Mouse (Mus musculus): ENCODE results near the gene Cyp2c29.
"Not testable (repeated sequence)": the region's sequence is repeated elsewhere in the genome, so short reads cannot be mapped to it uniquely, and the experiment has no call there.

Cyp2c29 gene

DNA sequence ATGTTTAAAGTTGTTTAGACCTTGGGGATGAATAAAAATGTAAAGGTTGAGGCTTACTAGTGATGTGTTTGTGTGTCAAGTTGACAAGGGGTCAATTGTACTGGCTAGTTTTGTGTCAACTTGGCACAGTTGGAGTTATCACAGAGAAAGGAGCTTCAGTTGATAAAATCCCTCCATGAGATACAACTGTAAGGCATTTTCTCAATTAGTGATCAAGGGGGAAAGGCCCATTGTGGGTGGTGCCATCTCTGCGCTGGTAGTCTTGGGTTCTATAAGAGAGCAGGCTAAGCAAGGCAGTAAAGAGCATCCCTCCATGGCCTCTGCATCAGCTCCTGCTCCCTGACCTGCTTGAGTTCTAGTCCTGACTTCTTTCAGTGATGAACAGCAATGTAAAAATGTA lies at the start of gene Cyp2c29:
Gene Cyp2c29 (plus strand): TSS at position 301 of the 400 bp plus-strand sequence.
- not testable (repeated sequence) for DNase-seq

DNA sequence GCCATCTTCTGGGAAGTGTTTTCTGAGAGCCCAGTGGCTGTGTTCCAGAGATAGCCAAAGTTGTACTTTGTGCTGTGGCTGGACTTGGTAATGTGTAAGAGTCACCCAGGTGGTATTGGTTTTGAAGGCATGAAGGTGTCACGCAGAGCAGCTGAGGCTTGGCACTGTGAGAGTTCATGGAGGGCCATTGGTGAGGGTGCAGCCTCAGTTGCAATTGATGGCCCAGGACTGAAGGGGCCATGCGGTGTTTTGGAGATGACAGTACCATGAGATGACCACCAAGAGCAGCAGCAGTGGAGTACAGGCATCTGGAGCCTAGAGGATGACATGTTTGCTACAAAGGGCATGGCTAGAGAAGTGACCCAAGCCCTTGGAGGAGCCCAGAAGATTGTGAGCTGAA lies 2.2 kb upstream of the Cyp2c29 start:
- not testable (repeated sequence) for DNase-seq

DNA sequence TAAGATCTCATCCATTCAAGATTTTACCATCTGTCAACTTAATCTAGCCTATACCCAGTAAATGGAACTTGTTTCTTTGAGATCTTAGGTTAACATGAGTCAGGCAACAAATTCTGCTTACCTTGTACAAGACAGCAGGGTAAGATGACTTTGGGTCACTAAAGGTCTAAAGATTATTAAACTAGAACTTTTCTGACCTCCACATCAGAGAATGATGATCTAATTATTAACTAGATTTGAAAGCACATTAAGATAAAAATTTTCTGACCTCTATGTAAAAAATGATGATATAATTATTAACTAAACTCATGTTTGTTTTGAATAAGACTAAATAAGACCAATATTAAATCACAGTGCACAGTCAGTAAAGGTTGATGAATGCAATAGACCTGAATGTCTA lies 13.6 kb downstream of the Cyp2c29 start:
- DNase-seq: no peak

DNA sequence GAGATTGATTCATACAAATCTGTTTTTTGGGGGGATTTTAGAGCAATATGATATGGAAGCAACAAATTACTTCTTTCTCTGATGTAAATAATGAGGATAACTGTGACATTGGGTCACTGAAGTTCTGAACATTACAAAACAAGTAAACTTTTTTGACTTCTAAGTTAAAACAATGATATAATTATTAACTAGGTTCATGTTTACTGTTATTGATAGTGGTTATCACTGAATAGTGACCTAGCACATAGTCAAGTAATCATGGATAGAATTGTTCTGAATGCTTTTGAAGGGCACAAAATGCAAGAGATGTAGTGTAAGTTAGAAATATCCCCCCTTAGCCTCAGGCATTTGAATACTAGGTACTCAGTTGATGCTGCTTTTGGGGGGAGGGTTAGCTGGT lies 16.4 kb downstream of the Cyp2c29 start:
- DNase-seq: no peak

DNA sequence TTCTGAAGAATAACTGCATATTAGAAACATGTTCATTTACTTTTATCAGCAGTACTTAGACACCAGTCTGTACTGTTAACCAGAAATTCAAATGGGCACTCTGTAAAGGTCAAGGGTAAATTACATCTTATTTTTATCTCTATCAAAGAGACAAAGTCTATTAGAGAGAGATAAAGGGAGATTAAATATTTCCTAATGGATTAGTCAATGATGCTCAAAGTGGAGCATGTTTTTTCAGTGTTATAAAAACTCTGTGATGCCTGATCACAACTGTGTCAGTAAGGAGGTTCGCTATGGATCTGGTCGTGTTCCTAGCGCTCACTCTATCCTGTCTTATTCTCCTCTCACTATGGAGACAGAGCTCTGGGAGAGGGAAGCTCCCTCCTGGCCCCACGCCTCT lies 17.6 kb downstream of the Cyp2c29 start:
- DNase-seq: no peak

DNA sequence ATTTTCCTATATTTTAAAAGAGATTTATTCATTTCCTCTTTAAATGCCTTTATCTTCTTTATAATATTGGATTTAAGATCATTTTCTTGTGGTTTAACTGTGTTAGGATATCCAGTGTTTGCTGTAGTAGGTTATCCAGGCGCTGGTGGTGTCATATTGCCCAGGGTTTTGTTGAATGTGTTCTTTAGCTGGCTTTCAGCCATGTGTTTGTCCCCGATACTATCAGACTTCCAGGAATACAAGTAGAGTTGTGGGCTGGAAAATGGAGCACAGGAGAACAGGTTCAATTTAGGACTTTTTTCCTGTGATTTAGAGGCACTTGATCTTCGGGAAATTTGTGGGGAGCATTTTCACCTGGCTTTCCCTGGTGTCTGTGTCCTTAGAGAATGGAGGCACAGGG lies 19.8 kb downstream of the Cyp2c29 start:
- no peak for DNase-seq
